Mouse (Mus musculus): ENCODE data around the gene Phgr1. TPM values are rescaled to one million over a fixed set of nuclear protein-coding genes. Genes with fewer than 3 reads are reported as not detected.

Phgr1 gene
- 6.8 TPM for polyA plus RNA-seq (2014; fragmentation: Illumina TruSeq; extraction: RNeasy Lipid Tissue Mini Kit (QIAGEN cat#74804); ENCODE audit: insufficient read depth, low read depth, low replicate concordance)

DNA sequence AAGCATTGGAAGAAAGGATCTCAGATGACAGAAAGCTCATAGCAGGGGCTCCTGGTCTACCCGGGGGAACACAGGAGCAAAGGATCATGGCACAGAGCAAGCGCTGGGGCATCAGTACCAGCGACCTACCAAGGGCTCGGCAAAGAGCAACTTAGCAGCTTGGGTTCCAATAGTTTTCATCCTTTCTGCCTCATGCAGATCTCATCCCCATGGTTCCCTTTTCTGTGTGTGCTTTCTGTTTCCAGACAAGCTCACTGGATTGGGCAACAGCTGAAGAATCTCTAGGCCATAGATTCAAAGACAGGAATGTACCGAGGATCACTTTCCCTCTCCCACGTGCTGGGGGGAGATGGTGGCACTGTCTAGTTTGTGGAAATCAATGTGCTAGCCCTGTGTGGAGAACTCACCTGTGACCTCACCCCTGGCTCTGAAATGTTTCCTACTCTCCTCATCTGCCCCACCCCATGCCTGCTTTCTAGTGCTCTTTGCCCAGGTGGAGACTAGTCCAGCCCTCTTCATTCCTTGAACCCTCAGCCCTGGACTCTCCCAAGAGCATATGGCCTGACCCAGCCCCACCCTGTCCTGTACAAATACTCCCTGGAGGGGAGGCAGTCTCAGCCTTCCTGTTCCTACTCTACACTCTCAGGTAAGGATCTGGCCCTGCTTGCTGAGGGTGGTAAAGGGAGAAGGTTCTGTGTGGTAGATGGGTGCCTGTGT lies at the start of gene Phgr1:
Gene Phgr1 (plus strand): TSS at position 612 of the 717 bp plus-strand sequence.

DNA sequence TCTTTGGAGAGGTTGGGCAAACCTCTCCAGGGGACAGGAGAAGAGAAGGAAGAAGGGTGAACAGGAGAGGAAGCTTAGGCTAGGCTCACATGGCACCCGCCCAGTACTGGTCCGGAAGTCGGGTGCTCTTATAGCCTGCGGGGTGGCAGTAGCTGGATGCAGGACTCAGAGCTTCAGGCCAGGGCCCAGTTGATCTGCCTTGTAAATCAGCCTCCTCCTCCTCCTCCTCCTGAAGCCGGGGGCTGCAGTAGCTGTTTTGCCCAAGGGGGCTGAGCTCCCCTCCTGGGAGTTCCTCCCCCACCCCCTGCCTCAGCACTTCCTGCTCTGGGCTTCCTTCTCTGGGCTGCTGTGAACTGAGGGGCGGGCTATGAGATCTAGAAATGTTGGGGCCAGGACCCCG lies 44.2 kb upstream of the Phgr1 start, which contains the start of gene Plcb2:
Gene Plcb2 (minus strand): TSS at position 102 of the 400 bp plus-strand sequence.

DNA sequence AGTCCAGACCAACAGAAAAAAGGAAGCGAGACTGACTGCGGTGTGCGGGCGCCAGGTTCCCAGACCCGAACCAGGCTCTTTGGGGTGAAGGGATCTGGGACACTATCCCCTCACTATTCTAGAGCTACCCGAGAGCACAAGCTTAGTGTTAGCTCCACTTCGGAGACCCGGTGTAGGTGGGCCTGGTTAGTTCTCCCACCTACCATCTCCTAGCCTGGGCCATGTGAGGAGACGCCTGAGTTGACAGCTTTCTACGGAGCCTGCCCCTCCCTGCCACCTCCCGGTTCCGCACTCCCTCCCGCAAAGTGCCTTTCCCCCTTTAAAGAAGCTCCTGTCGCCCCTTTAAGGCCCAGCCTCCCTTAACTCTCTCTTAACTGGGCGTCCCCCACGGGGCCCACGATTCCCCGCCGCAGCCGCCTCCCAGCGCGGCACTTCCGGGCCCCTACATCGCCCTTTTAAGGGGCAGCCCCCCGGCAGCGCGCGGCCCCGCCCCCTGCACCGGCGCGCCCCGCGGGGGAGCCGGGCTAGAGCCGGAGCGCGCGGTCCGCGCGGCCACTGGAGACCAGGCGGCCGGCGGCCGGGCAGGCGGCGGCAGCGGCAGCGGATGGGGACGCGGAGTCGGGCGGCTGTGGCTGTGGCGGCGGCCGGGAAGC lies 27.2 kb upstream of the Phgr1 start, which contains the start of gene Inafm2:
Gene Inafm2 (plus strand): TSS at position 527 of the 653 bp plus-strand sequence.

DNA sequence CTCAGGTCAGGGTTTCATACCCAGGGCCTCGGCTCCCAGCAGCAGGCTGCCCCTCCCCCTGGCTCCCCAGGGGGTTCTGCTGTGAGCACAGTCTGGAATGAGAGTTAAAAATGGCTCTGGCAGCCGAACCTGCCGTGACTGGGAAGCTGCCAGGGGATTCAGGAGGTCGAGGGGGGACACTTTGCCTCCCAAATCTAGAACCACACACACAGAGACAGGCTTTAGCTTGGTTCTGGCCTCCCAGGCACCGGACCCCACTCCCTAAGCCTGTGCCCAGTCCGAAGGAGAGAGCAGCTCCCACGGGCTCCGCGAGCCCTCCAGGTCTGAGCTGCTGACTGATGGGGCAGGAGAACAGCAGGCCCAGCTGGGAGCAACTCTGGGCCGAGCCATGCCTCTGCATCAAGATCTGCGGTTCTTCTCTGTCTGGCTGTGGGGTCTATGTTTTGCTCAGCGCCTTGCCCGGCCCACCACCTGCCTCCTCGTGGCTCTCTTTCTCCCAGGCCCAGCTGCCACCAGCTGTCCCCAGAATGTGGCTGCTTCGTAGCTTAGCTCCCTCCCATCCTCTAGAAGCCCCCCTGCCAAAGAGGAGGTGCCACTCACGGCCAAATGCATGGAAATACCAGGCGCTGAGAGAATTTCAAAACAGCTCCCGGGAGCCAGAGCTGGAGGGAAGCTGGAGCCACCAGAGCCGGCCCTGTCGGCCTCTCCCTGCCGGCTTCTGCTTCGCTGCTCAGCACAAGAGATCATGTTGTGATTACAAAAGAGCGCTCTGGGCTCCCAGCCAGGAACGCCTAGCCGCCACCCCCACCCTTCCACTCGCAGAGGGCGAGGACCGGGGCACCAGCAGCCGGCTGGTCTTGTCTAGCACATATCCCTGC lies 10.4 kb upstream of the Phgr1 start, which contains the start of gene Ccdc9b:
Gene Ccdc9b (minus strand): TSS at position 756 of the 878 bp plus-strand sequence.

DNA sequence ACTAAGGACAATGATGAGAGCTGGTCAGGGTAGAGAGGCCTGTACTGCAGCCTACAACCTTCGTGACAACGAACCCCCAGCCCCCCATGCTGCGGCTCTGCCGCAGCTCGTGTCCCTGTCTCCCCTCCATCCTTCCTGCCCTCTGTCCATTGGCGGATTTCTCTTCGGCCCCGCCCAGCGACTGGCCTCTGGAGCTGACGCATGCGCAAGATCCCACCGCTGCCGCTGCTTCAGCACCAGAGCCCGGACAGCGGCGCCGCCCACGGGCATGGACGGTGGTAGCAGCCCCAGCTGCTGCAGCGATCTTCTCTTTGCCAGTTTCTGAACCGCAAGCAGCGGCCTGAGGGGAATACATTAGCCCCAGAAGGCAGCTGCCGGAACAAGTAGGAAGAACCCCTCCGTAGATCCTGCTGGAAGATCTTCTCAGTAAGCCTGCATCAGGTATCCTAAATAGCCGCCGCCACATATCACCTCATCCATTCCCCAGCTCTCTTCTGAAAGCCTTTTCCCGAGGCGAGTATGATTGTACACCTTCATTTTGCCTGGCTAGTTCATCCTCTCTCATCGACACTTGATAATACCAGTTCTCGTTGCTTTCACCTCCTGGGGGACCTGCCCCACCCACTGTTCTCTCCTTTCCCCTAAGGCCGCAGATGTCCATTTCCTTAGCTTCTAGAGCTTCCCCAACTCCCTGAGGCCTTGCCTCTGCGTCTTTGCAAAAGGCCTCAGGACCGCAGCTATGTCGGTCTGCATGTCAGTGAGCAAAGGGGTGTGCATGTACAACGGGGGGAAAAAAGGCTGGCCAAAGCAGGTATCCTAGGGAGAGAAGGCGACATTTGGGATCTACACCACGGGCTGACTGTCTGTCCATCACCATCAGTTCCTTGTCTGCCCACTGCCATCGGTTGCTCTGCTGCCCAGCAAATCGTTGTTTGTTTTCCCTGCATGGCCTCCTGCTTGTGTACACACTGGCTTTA lies 7.2 kb downstream of the Phgr1 start, which contains the start of gene Disp2:
Gene Disp2 (plus strand): TSS at position 216 of the 977 bp plus-strand sequence.

DNA sequence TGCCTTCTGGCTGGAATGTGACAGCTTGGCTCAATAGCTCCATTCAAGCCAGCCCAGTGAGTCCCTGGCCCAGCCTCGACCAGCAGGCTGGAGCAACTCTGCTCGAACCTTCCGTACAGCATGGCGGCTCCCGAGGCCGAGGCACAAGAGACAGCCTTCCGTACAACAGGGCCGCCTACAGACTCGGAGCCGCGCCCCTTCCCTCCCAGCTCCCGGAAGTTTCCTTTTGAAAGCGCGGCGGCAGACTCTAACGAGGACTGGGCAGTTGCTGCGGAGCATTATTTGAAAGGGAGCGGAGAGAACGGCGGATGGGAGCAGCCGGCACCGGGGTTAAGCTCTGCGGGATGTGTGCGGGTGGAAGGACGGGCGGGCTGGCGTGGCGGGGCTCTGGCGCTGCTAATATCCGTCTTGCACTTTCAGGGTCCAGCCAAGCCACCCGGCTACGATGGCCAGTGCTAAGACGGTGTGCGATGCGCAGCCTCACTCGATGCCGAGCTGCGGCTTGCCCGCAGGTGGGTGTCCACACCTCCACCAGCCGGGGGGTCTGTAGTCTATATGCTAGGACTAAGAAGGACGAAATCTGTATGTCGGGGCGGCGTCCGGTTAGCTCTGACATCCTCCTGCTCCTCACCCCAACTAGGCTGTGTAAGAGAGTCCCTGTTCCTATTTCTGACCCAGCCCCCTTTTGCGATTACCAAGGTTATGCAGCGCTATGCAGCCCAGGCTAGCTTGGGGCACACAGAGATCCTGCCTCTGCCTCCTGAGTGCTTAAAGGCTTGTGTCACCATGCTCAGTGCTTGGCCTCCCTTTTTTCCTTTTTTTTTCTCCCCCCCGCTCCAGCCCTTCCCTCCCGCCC lies 41.6 kb downstream of the Phgr1 start, which contains the start of gene Knstrn:
Gene Knstrn (plus strand): TSS at position 23 of the 856 bp plus-strand sequence.

Other genes starting within 250 kb of the Phgr1 start
- gene Bmf, start 223.1 kb upstream of the Phgr1 start, polyA plus RNA-seq (2014; fragmentation: Illumina TruSeq; extraction: RNeasy Lipid Tissue Mini Kit (QIAGEN cat#74804); ENCODE audit: insufficient read depth, low read depth, low replicate concordance), result 9.9 TPM
- gene Bub1b, start 174.6 kb upstream of the Phgr1 start, polyA plus RNA-seq (2014; fragmentation: Illumina TruSeq; extraction: RNeasy Lipid Tissue Mini Kit (QIAGEN cat#74804); ENCODE audit: insufficient read depth, low read depth, low replicate concordance), result 2.0 TPM
- 0.85 TPM for gene Pak6, start 109.5 kb upstream of the Phgr1 start, polyA plus RNA-seq (2014; fragmentation: Illumina TruSeq; extraction: RNeasy Lipid Tissue Mini Kit (QIAGEN cat#74804); ENCODE audit: insufficient read depth, low read depth, low replicate concordance)
- gene Ankrd63, start 68.8 kb upstream of the Phgr1 start, polyA plus RNA-seq (2014; fragmentation: Illumina TruSeq; extraction: RNeasy Lipid Tissue Mini Kit (QIAGEN cat#74804); ENCODE audit: insufficient read depth, low read depth, low replicate concordance), result 4.3 TPM
- gene Plcb2, start 44.3 kb upstream of the Phgr1 start, polyA plus RNA-seq (2014; fragmentation: Illumina TruSeq; extraction: RNeasy Lipid Tissue Mini Kit (QIAGEN cat#74804); ENCODE audit: insufficient read depth, low read depth, low replicate concordance), result 8.0 TPM
- gene Inafm2, start 27.0 kb upstream of the Phgr1 start, polyA plus RNA-seq (2014; fragmentation: Illumina TruSeq; extraction: RNeasy Lipid Tissue Mini Kit (QIAGEN cat#74804); ENCODE audit: insufficient read depth, low read depth, low replicate concordance), result 25.4 TPM
- gene Ccdc9b, start 10.1 kb upstream of the Phgr1 start, polyA plus RNA-seq (2014; fragmentation: Illumina TruSeq; extraction: RNeasy Lipid Tissue Mini Kit (QIAGEN cat#74804); ENCODE audit: insufficient read depth, low read depth, low replicate concordance), result 13.2 TPM
- gene Disp2, start 7.0 kb downstream of the Phgr1 start, polyA plus RNA-seq (2014; fragmentation: Illumina TruSeq; extraction: RNeasy Lipid Tissue Mini Kit (QIAGEN cat#74804); ENCODE audit: insufficient read depth, low read depth, low replicate concordance), result 5.2 TPM
- 1.7 TPM for gene Knstrn, start 41.2 kb downstream of the Phgr1 start, polyA plus RNA-seq (2014; fragmentation: Illumina TruSeq; extraction: RNeasy Lipid Tissue Mini Kit (QIAGEN cat#74804); ENCODE audit: insufficient read depth, low read depth, low replicate concordance)
- 57.5 TPM for gene Ivd, start 89.2 kb downstream of the Phgr1 start, polyA plus RNA-seq (2014; fragmentation: Illumina TruSeq; extraction: RNeasy Lipid Tissue Mini Kit (QIAGEN cat#74804); ENCODE audit: insufficient read depth, low read depth, low replicate concordance)
- 8.7 TPM for gene Bahd1, start 127.6 kb downstream of the Phgr1 start, polyA plus RNA-seq (2014; fragmentation: Illumina TruSeq; extraction: RNeasy Lipid Tissue Mini Kit (QIAGEN cat#74804); ENCODE audit: insufficient read depth, low read depth, low replicate concordance)
- gene Chst14, start 153.7 kb downstream of the Phgr1 start, polyA plus RNA-seq (2014; fragmentation: Illumina TruSeq; extraction: RNeasy Lipid Tissue Mini Kit (QIAGEN cat#74804); ENCODE audit: insufficient read depth, low read depth, low replicate concordance), result 10.3 TPM

All from lung, adult 10 weeks (tissue).